Mouse (Mus musculus) CH12.LX (cell line): ENCODE measurements around the gene Nomo1. TPM values are rescaled to one million over a fixed set of nuclear protein-coding genes. Genes with fewer than 3 reads are reported as not detected.
A peak's percentile ranks its signal among the peaks of the same experiment; 100 is the strongest.

Source experiments
- DNase-seq: peaks from one replicate; pipeline ENCODE4 v3.0.0-alpha.2; 2013; ENCODE audit errors: extremely low read depth
- H3K27ac ChIP-seq: 2 replicates; pipeline ENCODE4 v1.5.1; 2012; ENCODE audit warnings: low read depth, mild to moderate bottlenecking, control low read depth, moderate library complexity; ENCODE audit not compliant: insufficient read depth
- H3K27me3 ChIP-seq: replicated peaks from 2 replicates; pipeline ENCODE3; 2012; ENCODE audit warnings: inconsistent platforms
- H3K36me3 ChIP-seq, 2 experiments: replicated peaks in 1 of 2; 2 replicates each; pipeline versions ENCODE3 to v1.6.1; 2012; ENCODE audit warnings: inconsistent platforms in 1 of 2, low read length in 1 of 2, mild to moderate bottlenecking in 1 of 2, mixed read lengths in 1 of 2, moderate library complexity in 1 of 2; ENCODE audit not compliant: control insufficient read depth in 1 of 2, insufficient read depth in 1 of 2
- H3K4me1 ChIP-seq, 2 experiments: 2 replicates each; pipeline ENCODE4 v1.6.1; 2012; ENCODE audit warnings: inconsistent platforms in 1 of 2, moderate library complexity in 1 of 2; ENCODE audit not compliant: insufficient read depth in 2 of 2, control insufficient read depth in 1 of 2
- H3K4me2 ChIP-seq: 2 replicates; pipeline ENCODE4 v1.6.1; 2012; ENCODE audit warnings: low read depth, mild to moderate bottlenecking, control low read depth; ENCODE audit not compliant: poor library complexity, insufficient read depth, severe bottlenecking
- H3K4me3 ChIP-seq, 3 experiments: fragments of 150-350 bp in 1 of 3; sonication (generic) in 1 of 3; replicated peaks in 1 of 3; 2 replicates each; pipeline versions ENCODE3 to v1.5.1; 2011 to 2012; ENCODE audit warnings: low read depth in 2 of 3, low read length in 2 of 3, mild to moderate bottlenecking in 2 of 3, moderate library complexity in 2 of 3, control low read depth in 1 of 3, improper control_type of control experiment in 1 of 3, inconsistent platforms in 1 of 3, mixed read lengths in 1 of 3; ENCODE audit not compliant: poor library complexity in 1 of 3
- H3K79me2 ChIP-seq: replicated peaks from 2 replicates; pipeline ENCODE4 v1.6.1; 2012; ENCODE audit warnings: mild to moderate bottlenecking, moderate library complexity; ENCODE audit not compliant: control insufficient read depth, poor library complexity, insufficient read depth, severe bottlenecking; ENCODE audit errors: extremely low read depth
- H3K9ac ChIP-seq: 2 replicates; pipeline ENCODE4 v1.6.1; 2012; ENCODE audit warnings: low read depth, mild to moderate bottlenecking, control low read depth, moderate library complexity; ENCODE audit not compliant: insufficient read depth
- H3K9me3 ChIP-seq: replicated peaks from 2 replicates; pipeline ENCODE3; 2012; ENCODE audit warnings: low read length, inconsistent platforms, mixed read lengths
- CHD2 ChIP-seq: IDR thresholded peaks from 2 replicates; pipeline ENCODE4 v1.6.1; 2011; ENCODE audit warnings: low read length, improper control_type of control experiment
- CTCF ChIP-seq, 2 experiments: IDR thresholded peaks in 1 of 2; conservative IDR thresholded peaks in 1 of 2; 2 replicates each; pipeline ENCODE4 v1.5.1; 2011 to 2012; ENCODE audit warnings: low read depth in 2 of 2, low read length in 2 of 2, improper control_type of control experiment in 1 of 2, inconsistent platforms in 1 of 2, mild to moderate bottlenecking in 1 of 2, moderate library complexity in 1 of 2
- E2F4 ChIP-seq: IDR thresholded peaks from 2 replicates; pipeline ENCODE4 v1.6.1; 2011; ENCODE audit warnings: low read depth, low read length, improper control_type of control experiment; ENCODE audit not compliant: insufficient replicate concordance
- ETS1 ChIP-seq: conservative IDR thresholded peaks from 2 replicates; pipeline ENCODE4 v1.6.1; 2012; ENCODE audit warnings: low read depth, mild to moderate bottlenecking, inconsistent platforms, low read length, improper control_type of control experiment, moderate library complexity
- IRF4 ChIP-seq: IDR thresholded peaks from 2 replicates; pipeline ENCODE4 v1.6.1; 2014; ENCODE audit warnings: low read depth, mild to moderate bottlenecking, inconsistent platforms, low read length, improper control_type of control experiment
- JUN ChIP-seq: IDR thresholded peaks from 2 replicates; pipeline ENCODE4 v1.6.1; 2011; ENCODE audit warnings: low read depth, mild to moderate bottlenecking, low read length, improper control_type of control experiment, moderate library complexity; ENCODE audit not compliant: insufficient read depth
- KAT2A ChIP-seq: IDR thresholded peaks from 2 replicates; pipeline ENCODE4 v1.6.1; 2012; ENCODE audit warnings: low read length, improper control_type of control experiment, inconsistent platforms; ENCODE audit not compliant: insufficient replicate concordance
- MEF2A ChIP-seq: IDR thresholded peaks from 2 replicates; pipeline ENCODE4 v1.6.1; 2014; ENCODE audit warnings: low read depth, mild to moderate bottlenecking, inconsistent platforms, low read length, improper control_type of control experiment, borderline replicate concordance
- MXI1 ChIP-seq: IDR thresholded peaks from 2 replicates; pipeline ENCODE4 v1.6.1; 2011; ENCODE audit warnings: mild to moderate bottlenecking, low read depth, low read length, improper control_type of control experiment
- NELFE ChIP-seq: IDR thresholded peaks from 2 replicates; pipeline ENCODE4 v1.6.1; 2011; ENCODE audit warnings: low read depth, low read length, improper control_type of control experiment
- NRF1 ChIP-seq: IDR thresholded peaks from 2 replicates; pipeline ENCODE4 v1.6.1; 2014; ENCODE audit warnings: low read depth, mild to moderate bottlenecking, inconsistent platforms, low read length, improper control_type of control experiment, moderate library complexity
- PAX5 ChIP-seq: IDR thresholded peaks from 2 replicates; pipeline ENCODE4 v1.6.1; 2012; ENCODE audit warnings: low read length, inconsistent platforms, mixed read lengths
- RAD21 ChIP-seq: IDR thresholded peaks from 2 replicates; pipeline ENCODE4 v1.6.1; 2011; ENCODE audit warnings: low read depth, mild to moderate bottlenecking, low read length, improper control_type of control experiment, moderate library complexity
- RCOR1 ChIP-seq: conservative IDR thresholded peaks from 2 replicates; pipeline ENCODE4 v1.6.1; 2012; ENCODE audit warnings: low read depth, mild to moderate bottlenecking, inconsistent platforms, low read length, improper control_type of control experiment
- SIN3A ChIP-seq: IDR thresholded peaks from 2 replicates; pipeline ENCODE4 v1.6.1; 2012; ENCODE audit warnings: low read length, improper control_type of control experiment, inconsistent platforms
- SMC3 ChIP-seq: IDR thresholded peaks from 2 replicates; pipeline ENCODE4 v1.6.1; 2011; ENCODE audit warnings: low read depth, low read length, improper control_type of control experiment
- TBP ChIP-seq: conservative IDR thresholded peaks from 2 replicates; pipeline ENCODE4 v1.6.1; 2011; ENCODE audit warnings: low read depth, low read length, improper control_type of control experiment
- UBTF ChIP-seq: IDR thresholded peaks from 2 replicates; pipeline ENCODE4 v1.6.1; 2012; ENCODE audit warnings: low read depth, mild to moderate bottlenecking, inconsistent platforms, low read length, improper control_type of control experiment, moderate library complexity
- USF1 ChIP-seq: IDR thresholded peaks from 2 replicates; pipeline ENCODE4 v1.6.1; 2014; ENCODE audit warnings: low read depth, mild to moderate bottlenecking, inconsistent platforms, low read length, improper control_type of control experiment
- ZC3H11A ChIP-seq: IDR thresholded peaks from 2 replicates; pipeline ENCODE4 v1.6.1; 2012; ENCODE audit warnings: low read depth, mild to moderate bottlenecking, inconsistent platforms, low read length, improper control_type of control experiment
- ZMIZ1 ChIP-seq: IDR thresholded peaks from 2 replicates; pipeline ENCODE4 v1.6.1; 2012; ENCODE audit warnings: low read depth, mild to moderate bottlenecking, inconsistent platforms, low read length, improper control_type of control experiment
- ZNF384 ChIP-seq: IDR thresholded peaks from 2 replicates; pipeline ENCODE4 v1.6.1; 2012; ENCODE audit warnings: low read depth, low read length, improper control_type of control experiment, inconsistent platforms
- dilution Hi-C: fragments of 300-500 bp; cut with MboI; formaldehyde crosslinking; loops from 2 replicates; pipeline ENCODE4 v1.14.3; 2020; ENCODE audit warnings: low sequenced_read_pairs; ENCODE audit not compliant: extremely low pct_unique_long_range_greater_than_20kb, extremely low pct_ligation_motif_present
- in situ Hi-C: fragments of 300-500 bp; cut with MboI; formaldehyde crosslinking; loops from 3 replicates; pipeline ENCODE4 v1.14.3; 2019; ENCODE audit warnings: low sequenced_read_pairs, low pct_ligation_motif_present, low pct_unique_long_range_greater_than_20kb, mixed read lengths
- polyA plus RNA-seq: library from polyadenylated mRNA; unstranded; fragments of >175 nt; gene quantifications from 2 replicates; pipeline ENCODE4 v1.2.1, GENCODE M21; 2012; ENCODE audit warnings: low read depth; ENCODE audit not compliant: insufficient read length
- total RNA-seq, 2 experiments: library from RNA; depleted of rRNA; stranded (reverse); fragments of 300-350 nt in 1 of 2; fragments of >200 nt in 1 of 2; gene quantifications; 2 replicates each; pipeline ENCODE4 v1.2.3; 2012 to 2014

The Nomo1 gene
- total and polyA plus RNA-seq, 3 experiments = 41.9 to 103 (median 89.6) TPM

GRCm38 (mm10) chr7:46002748-46003147, 30.8 kb upstream of the Nomo1 start:
- in situ Hi-C loops = loop anchor here (10.0 kb wide), 1 partner anchor 268 kb away; no protein-coding TSS in a partner anchor
- H3K27ac ChIP-seq = no peak overlapping the region
- TF ChIP-seq RAD21 = peak; percentile 21
- no peak for TF ChIP-seq NRF1
- TF ChIP-seq CTCF (conservative IDR thresholded peaks at IDR 0.05 in 1 of 2, IDR thresholded peaks at IDR 0.05 in 1 of 2; ENCODE audit: low read depth in 2 of 2, low read length in 2 of 2) = peak; percentile 69 to 79
- TF ChIP-seq NELFE = no peak
- peak; percentile 31; the same call in 1 of the 2 replicates for TF ChIP-seq SMC3
- H3K9ac ChIP-seq = no peak overlapping the region
- H3K27me3 ChIP-seq = no peaks in the 10 kb centered on the region
- H3K9me3 ChIP-seq = no peaks in the 10 kb centered on the region
- no peak overlapping the region for H3K4me2 ChIP-seq
- H3K4me3 ChIP-seq = no peak overlapping the region
- DNase-seq = peak; percentile 80
- peaks cover 8 to 22% of the 10 kb centered on the region in 2 experiments for H3K4me1 ChIP-seq
- dilution Hi-C loops = no loop called here
- H3K36me3 ChIP-seq = peaks cover 0 to 3% of the 10 kb centered on the region in 2 experiments
- H3K79me2 ChIP-seq = no peaks in the 10 kb centered on the region

DNA sequence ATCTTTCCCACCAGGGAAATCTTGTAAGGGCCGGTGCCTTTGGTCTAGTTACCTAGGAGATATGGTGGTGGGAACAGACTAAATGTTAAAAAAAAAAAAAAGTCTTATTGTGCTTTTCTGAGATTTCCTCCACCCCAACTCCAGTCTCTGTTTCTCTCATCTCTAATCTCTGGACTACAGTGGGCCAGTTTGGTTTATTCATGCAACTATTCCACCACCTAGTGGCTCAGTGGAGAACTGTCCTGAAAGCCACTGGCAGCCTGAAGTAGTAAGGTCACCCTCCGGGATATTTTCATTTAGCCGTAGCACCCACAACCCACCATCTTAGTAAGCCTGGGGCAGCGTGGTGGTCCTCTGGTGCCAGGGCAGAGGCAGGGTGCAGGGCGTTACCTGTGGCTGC, 23.9 kb upstream of the Nomo1 start:
- dilution Hi-C loops = no loop called here
- Histone ChIP-seq H3K9me3 (no peaks in the 10 kb centered on the region), H3K27me3 (no peaks in the 10 kb centered on the region), H3K27ac (no peak overlapping the region), H3K9ac (no peak overlapping the region), H3K4me3 (no peak overlapping the region), H3K36me3 (peaks cover 0 to 6% of the 10 kb centered on the region in 2 experiments), H3K79me2 (no peaks in the 10 kb centered on the region), H3K4me1 (peaks cover 13 to 30% of the 10 kb centered on the region in 2 experiments), H3K4me2 (no peak overlapping the region)
- peak; percentile 92 for TF ChIP-seq SMC3
- 0 out of 2 replicates have a peak, but pooled peaks have one; percentile 42 for TF ChIP-seq SIN3A
- peak; percentile 95 for TF ChIP-seq RAD21
- peak; percentile 35; the same call in 1 of the 2 replicates for TF ChIP-seq NELFE
- peak; percentile 73 for TF ChIP-seq ZC3H11A
- no peak for TF ChIP-seq JUN
- TF ChIP-seq USF1 = no peak
- peak; percentile 60 to 97 for TF ChIP-seq CTCF (conservative IDR thresholded peaks at IDR 0.05 in 1 of 2, IDR thresholded peaks at IDR 0.05 in 1 of 2; ENCODE audit: low read depth in 2 of 2, low read length in 2 of 2)
- TF ChIP-seq MXI1 = no peak
- peak; percentile 76 for TF ChIP-seq ZNF384
- no peak for TF ChIP-seq IRF4
- peak; percentile 78 for DNase-seq
- in situ Hi-C loops = loop anchor here (10.0 kb wide), 1 partner anchor 275 kb away; no protein-coding TSS in a partner anchor

DNA sequence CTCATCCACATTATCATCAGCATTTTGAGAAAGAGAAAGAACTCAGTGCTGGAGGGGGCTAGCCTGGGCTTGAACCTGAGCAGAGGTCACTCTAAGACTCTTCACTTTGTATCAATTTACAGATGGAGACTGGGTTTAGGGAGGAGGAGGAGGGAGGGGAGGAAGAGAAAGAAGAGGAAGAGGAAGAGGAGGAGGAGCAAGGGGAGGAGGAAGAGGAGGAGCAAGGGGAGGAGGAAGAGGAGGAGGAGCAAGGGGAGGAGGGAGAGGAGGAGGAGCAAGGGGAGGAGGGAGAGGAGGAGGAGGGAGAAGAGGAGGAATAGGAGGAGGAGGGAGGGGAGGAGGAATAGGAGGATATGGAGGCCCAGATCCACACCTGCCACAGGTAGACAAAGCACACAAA, 21.4 kb upstream of the Nomo1 start:
- Histone ChIP-seq H3K4me1 (peaks cover 13 to 30% of the 10 kb centered on the region in 2 experiments), H3K4me3 (no peak overlapping the region), H3K36me3 (peaks cover 0 to 3% of the 10 kb centered on the region in 2 experiments), H3K4me2 (no peak overlapping the region), H3K27ac (no peak overlapping the region), H3K9ac (no peak overlapping the region), H3K79me2 (no peaks in the 10 kb centered on the region), H3K27me3 (no peaks in the 10 kb centered on the region), H3K9me3 (no peaks in the 10 kb centered on the region)
- no peak for DNase-seq
- TF ChIP-seq PAX5 = no peak
- no peak for TF ChIP-seq NRF1
- TF ChIP-seq UBTF = no peak
- no peak for TF ChIP-seq E2F4
- TF ChIP-seq CTCF (conservative IDR thresholded peaks at IDR 0.05 in 1 of 2, IDR thresholded peaks at IDR 0.05 in 1 of 2; ENCODE audit: low read depth in 2 of 2, low read length in 2 of 2) = no peak
- TF ChIP-seq IRF4 = no peak
- no peak for TF ChIP-seq ETS1
- no peak for TF ChIP-seq KAT2A
- no peak for TF ChIP-seq RCOR1
- TF ChIP-seq TBP = no peak
- TF ChIP-seq ZMIZ1 = no peak
- no peak for TF ChIP-seq SMC3
- no peak for TF ChIP-seq MEF2A
- no peak for TF ChIP-seq CHD2
- no peak for TF ChIP-seq ZC3H11A
- dilution Hi-C loops = no loop called here
- in situ Hi-C loops = loop anchor here (5.0 kb wide), 1 partner anchor 70 kb away; no protein-coding TSS in a partner anchor
